Mouse (Mus musculus): Measurements from ENCODE around the gene Rcc1.
A peak's percentile ranks its signal among the peaks of the same experiment; 100 is the strongest.
"Not testable (repeated sequence)": the region's sequence is repeated elsewhere in the genome, so short reads cannot be mapped to it uniquely, and the experiment has no call there.

Gene Rcc1

GRCm38 (mm10) chr4:132311209-132311608, 42.2 kb downstream of the Rcc1 start:
- no peak for DNase-seq

- peak; percentile 39 to 58 for DNase-seq
These were observed 43.4 kb downstream of the Rcc1 start for GRCm38 (mm10) chr4:132309849-132310472.

- no peak for DNase-seq
These were observed 44.1 kb downstream of the Rcc1 start for GRCm38 (mm10) chr4:132309140-132309848.

GRCm38 (mm10) chr4:132308437-132309139, 44.8 kb downstream of the Rcc1 start:
- peak; percentile 90 to 94 for DNase-seq

- no peak for DNase-seq
These were observed 47.4 kb downstream of the Rcc1 start for GRCm38 (mm10) chr4:132306004-132306403.

- no peak for DNase-seq
These were observed 48.1 kb downstream of the Rcc1 start for GRCm38 (mm10) chr4:132305276-132305675.

GRCm38 (mm10) chr4:132303484-132303883, 49.9 kb downstream of the Rcc1 start:
- DNase-seq: not testable (repeated sequence)

GRCm38 (mm10) chr4:132302939-132303479, 50.4 kb downstream of the Rcc1 start, which contains the start of gene Rab42:
Gene Rab42, minus strand, starts transcription at chr4:132303385.
- peak; percentile 69 to 79 for DNase-seq

GRCm38 (mm10) chr4:132301965-132302938, 51.2 kb downstream of the Rcc1 start:
- no peak for DNase-seq

GRCm38 (mm10) chr4:132301486-132301885, 51.9 kb downstream of the Rcc1 start:
- no peak for DNase-seq

GRCm38 (mm10) chr4:132299849-132300248, 53.6 kb downstream of the Rcc1 start:
- DNase-seq: no peak

- no peak for DNase-seq
These were observed 57.6 kb downstream of the Rcc1 start for GRCm38 (mm10) chr4:132295696-132296390.

- no peak for DNase-seq
These were observed 59.6 kb downstream of the Rcc1 start for GRCm38 (mm10) chr4:132293682-132294240.

- peak; percentile 80 to 81 for DNase-seq
These were observed 60.4 kb downstream of the Rcc1 start for GRCm38 (mm10) chr4:132292988-132293387.

- no peak for DNase-seq
These were observed 61.6 kb downstream of the Rcc1 start for GRCm38 (mm10) chr4:132291624-132292335.

GRCm38 (mm10) chr4:132291056-132291455, 62.3 kb downstream of the Rcc1 start:
- DNase-seq: no peak

- not testable (repeated sequence) for DNase-seq
These were observed 64.6 kb downstream of the Rcc1 start for GRCm38 (mm10) chr4:132288840-132289239.
